Mouse (Mus musculus): ENCODE data around the gene Ergic3. TPM values are rescaled to one million over a fixed set of nuclear protein-coding genes. Genes with fewer than 3 reads are reported as not detected.
A peak's percentile ranks its signal among the peaks of the same experiment; 100 is the strongest.

The Ergic3 gene
- 10 to 100 TPM; 86.5 to 91.5 TPM for total RNA-seq (2021)

DNA sequence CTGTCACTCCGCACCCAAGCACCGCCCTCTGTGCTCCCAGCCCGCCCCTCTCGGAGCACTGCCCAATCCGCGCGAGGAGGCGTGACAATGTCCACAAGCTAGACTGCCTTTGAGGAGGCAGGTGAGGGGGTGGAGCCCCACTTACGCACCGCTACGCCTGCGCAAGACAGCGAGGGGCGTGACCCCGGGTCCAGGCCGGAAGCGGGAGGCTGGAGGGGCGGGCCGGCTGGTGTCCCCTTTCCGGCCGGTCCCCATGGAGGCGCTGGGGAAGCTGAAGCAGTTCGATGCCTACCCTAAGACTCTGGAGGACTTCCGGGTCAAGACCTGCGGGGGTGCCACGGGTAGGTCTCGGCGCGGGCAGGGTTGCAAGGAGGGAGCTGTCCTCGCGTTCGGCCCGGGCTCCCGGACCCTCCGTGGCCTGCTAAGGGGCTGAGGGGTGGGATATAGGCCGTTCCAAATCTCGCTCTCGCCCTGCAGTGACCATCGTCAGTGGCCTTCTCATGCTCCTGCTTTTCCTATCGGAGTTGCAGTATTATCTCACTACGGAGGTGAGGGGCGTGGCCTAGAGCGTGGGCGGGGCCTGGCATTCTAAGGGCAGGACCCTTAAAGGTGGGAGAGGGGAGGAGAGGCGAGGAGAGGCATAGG is at the start of gene Ergic3, which contains the start of gene 6430550D23Rik:
Ergic3 (plus strand) TSS at position 158 of the 645 bp plus-strand sequence.
6430550D23Rik (minus strand) TSS at position 90 of the 645 bp plus-strand sequence.
- DNase-seq, result peak; percentile 99

DNA sequence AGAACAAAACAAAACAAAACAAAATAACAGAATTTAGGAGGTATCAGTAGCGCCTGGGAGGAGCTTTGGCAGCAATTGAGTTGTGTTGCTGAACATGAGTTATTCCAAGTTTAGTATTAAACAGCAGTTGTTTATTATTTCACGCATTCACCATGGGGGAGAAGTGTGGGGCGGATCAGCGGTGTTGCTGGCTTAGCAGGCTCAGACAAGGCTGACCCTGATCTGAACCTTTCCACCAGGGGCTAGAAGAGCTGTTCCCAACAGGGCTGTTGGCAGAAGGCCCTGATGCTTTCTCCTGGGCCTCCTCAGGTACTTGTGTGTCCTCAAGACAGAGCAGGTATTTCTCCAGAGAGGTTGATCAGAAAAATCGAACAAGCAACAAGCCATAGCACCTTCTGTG is 47.9 kb upstream of the Ergic3 start:
- no peak for DNase-seq

DNA sequence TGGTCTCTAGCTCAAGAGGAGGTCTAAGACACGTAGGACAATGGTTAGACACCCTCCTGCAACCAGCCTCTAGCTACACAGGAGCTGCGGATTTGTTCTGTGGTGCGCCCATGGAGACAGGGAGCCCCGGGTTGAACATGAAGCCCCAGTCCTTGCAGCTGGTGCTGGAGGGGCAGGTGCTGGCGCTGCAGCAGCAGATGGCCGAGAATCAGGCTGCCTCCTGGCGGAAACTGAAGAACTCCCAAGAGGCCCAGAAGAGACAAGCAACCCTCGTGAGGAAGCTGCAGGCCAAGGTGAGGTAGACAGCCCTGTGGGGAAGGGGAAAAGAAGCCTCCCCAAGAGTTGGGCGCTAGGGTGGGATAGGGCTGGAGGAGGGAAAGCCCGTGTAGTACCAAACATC is 46.0 kb upstream of the Ergic3 start:
- no peak for DNase-seq

- DNase-seq, result no peak
These were observed 44.9 kb upstream of the Ergic3 start for GRCm38 (mm10) chr2:155962991-155963390.

- DNase-seq, result no peak
These were observed 34.5 kb upstream of the Ergic3 start for GRCm38 (mm10) chr2:155973348-155973747.

GRCm38 (mm10) chr2:155974087-155974731 is 33.6 kb upstream of the Ergic3 start:
- no peak for DNase-seq

DNA sequence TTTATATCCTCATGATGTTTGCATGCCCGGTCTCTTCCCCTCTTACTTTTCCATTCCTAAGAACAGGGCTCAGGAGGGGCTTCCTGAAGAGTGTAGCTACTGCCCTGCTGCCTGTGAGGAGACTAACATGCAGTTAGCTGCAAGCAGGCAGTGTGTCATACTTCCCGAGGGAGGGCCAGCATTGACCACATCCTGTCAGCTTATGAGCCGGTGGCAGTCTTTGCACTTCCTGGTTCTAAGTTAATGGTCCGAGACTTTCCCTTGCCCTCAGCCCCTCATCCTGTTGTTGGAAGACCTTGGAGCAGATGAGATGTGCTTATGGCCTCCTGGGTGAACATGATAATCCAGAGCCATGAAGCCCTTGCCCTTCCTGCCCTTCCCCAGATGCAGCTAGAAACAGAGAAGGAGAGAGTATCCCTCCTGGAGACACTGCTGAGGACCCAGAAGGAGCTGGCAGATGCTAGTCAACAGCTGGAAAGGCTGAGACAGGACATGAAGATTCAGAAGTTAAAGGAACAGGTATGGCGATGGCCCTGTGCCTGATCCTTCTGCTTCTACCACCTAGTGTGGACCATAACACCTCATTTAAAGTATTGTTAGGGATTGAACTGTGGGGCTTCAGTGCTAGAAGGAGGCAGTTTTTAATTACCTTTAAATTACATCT is 28.4 kb upstream of the Ergic3 start:
- DNase-seq, result peak; percentile 54

DNA sequence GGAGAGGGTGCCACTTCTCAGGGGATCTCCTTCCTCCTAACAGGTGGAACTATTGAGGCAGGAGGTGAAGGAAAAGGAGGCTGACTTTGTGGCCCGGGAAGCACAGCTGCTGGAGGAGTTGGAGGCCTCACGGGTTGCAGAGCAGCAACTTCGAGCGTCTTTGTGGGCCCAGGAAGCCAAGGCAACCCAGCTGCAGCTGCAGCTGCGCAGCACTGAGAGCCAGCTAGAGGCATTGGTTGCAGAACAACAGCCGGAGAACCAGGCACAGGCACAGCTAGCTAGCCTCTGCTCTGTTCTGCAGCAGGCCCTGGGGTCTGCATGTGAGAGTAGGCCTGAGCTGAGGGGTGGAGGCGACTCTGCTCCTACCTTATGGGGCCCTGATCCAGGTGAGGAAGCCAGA is 22.1 kb upstream of the Ergic3 start:
- DNase-seq, result no peak

- DNase-seq, result no peak
These were observed 20.7 kb upstream of the Ergic3 start for GRCm38 (mm10) chr2:155987131-155987530.

DNA sequence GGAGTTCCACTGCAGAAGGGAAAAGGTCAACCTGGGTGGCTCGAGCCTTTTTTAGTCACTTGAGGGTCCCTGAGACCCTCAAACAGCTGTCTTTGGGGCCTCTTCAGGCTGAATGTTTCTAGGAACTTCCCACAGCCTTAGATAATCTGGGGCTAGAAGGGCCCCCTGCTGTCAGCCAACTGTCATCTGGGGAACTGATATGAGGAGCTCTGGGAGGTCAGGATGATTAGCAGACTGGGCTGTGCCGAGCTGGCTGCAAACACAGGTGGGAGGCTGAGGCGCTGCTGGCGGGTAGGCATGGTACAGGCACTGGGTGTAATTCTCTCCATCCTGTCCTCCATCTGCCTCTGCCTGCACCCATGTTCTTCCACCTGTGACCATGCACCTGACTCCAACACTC is 18.8 kb upstream of the Ergic3 start:
- no peak for DNase-seq

DNA sequence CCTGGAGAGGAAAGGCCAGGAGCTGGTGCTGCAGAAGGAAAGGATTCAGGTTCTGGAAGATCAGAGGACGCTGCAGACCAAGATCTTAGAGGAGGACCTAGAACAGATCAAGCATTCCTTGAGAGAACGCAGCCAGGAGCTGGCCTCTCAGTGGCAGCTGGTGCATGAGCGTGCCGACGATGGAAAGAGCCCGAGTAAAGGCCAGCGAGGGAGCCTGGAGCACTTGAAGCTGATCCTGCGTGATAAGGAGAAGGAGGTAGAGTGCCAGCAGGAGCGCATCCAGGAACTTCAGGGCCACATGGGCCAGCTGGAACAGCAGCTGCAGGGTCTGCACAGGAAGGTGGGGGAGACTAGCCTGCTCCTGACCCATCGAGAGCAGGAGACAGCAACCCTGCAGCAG is 16.7 kb upstream of the Ergic3 start:
- DNase-seq, result no peak

DNA sequence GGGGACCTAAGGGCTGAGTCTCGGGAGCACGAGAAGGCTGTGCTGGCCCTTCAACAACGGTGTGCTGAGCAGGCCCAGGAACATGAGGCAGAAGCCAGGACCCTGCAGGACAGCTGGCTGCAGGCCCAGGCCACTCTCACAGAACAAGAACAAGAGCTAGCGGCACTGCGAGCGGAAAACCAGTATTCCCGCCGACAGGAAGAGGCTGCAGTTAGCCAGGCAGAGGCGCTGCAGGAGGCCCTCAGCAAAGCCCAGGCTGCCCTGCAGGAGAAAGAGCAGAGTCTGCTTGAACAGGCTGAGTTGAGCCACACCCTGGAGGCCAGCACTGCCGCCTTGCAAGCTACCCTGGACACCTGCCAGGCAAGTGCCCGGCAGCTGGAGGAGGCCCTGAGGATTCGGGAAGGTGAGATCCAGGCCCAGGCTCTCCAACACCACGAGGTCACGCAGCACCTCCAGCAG is 16.0 kb upstream of the Ergic3 start:
- peak; percentile 76 for DNase-seq

- peak; percentile 28 for DNase-seq
These were observed 2.5 kb upstream of the Ergic3 start for GRCm38 (mm10) chr2:156005393-156005792.

- DNase-seq, result no peak
These were observed 10.3 kb downstream of the Ergic3 start for GRCm38 (mm10) chr2:156018106-156018505.

DNA sequence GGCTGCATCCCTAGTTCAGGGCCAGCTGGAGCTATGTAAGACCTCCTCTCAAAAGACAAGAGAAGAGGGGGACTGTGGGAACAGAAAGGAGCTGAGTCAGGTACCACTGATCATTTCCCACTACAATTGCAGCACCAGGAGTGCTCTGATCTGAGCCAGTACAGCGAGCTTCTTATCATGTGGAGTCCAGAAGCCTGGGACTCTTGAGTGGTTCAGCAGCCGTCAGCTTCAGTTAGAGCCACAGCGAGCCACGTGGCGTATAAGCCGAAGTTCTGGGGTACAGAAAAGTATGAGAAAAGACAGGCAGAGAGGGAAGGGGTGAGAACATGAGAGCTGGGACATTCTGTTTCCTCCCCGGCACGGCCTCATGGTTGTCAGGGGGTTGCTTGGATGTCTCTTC is 13.4 kb downstream of the Ergic3 start:
- no peak for DNase-seq

DNA sequence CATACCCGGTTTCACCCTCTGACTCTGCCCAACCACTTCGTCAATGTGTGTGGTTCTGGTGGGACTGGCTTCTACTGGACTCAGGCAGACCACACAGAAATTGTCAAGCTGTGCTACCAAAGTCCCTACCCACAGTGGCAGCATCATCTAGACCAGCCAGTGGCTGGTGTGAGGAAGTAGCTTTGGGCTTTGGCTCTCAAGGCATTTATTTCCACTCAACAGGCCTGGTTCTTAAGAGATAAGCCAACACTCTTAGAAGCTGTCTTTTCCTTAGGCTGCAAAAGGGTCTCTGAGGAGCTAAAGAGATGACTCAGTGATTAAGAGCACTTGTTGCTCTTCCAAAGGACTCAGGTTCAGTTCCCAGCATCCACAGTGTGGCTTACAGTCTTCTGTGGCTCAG is 13.9 kb downstream of the Ergic3 start:
- no peak for DNase-seq

DNA sequence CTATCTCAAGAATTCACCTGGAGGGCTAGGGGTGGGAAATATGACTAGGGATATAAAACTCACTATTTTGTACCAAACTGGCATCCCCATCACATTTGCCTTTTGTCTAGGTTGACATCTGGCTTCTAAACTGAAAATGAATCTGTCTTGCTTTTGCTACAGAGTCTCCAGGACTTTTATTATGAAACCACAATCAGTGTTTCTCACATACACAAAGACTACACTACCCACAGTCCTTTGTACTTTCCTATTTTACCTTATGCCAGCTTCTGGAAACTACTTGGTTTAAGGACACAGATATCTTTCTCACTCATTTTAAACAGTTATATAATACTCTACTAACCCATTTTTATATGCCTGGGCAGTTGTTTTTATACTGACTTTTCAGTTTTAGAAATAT is 17.6 kb downstream of the Ergic3 start:
- no peak for DNase-seq

DNA sequence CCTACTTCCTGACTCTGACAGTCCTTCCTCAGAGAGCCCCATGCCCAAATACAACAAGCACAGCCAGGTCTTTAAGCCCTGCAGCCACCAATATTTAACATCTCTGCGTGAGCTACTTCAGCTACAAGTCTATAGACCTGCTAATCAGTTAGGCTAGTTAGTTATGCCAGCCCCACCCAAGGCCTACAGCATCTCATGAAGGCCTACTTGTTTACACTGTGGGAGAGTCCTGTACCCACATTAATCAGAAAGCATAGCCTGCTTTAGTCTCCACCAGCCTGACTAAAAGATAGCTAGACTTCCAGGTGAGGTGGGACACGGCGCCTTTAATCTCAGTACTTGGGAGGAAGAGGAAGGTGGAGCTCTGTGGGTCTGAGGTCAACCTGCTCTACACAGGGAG is 31.5 kb downstream of the Ergic3 start:
- no peak for DNase-seq

DNA sequence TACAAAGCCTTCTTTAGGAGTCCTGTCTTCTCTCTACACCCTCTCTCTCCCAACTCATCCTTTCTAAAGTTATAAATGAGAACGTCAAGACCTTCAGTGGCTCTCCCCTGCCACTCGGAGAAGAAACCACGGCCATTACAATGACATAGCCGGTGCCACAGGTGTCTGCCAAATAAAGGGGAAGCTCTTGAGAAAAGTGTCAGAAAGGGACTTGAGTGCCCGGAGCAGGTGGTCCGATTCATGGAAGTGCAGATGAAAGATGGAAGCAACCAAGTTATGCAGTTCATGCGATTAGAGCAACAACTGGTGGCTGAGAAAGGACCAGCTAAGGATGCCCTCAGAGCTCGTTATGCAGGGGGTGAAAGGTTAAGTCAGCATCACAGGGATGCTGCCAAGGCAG is 35.1 kb downstream of the Ergic3 start:
- no peak for DNase-seq

GRCm38 (mm10) chr2:156047929-156048328 is 40.1 kb downstream of the Ergic3 start:
- no peak for DNase-seq

DNA sequence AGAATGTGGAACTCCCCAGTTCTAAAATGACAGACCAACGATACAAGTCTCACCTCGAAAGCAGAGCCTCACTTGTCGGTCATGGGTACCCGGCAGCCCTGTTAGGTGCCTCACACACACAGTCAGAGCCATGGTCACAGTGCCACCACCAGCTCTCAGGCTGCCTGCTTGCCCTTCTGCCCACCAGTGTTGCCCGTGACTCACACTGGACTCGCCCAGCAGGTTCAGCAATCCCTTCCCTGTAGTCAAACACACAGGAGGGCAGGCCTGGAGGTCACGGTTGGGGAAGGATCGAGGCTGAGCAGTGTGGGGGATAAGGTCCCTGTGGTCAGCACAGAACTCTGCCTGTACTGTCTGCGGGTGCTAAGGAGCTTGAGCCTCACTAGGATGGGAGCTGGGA is 45.0 kb downstream of the Ergic3 start, which contains the start of gene Fer1l4:
Fer1l4 (minus strand) TSS at position 132 of the 400 bp plus-strand sequence.
- no peak for DNase-seq

DNA sequence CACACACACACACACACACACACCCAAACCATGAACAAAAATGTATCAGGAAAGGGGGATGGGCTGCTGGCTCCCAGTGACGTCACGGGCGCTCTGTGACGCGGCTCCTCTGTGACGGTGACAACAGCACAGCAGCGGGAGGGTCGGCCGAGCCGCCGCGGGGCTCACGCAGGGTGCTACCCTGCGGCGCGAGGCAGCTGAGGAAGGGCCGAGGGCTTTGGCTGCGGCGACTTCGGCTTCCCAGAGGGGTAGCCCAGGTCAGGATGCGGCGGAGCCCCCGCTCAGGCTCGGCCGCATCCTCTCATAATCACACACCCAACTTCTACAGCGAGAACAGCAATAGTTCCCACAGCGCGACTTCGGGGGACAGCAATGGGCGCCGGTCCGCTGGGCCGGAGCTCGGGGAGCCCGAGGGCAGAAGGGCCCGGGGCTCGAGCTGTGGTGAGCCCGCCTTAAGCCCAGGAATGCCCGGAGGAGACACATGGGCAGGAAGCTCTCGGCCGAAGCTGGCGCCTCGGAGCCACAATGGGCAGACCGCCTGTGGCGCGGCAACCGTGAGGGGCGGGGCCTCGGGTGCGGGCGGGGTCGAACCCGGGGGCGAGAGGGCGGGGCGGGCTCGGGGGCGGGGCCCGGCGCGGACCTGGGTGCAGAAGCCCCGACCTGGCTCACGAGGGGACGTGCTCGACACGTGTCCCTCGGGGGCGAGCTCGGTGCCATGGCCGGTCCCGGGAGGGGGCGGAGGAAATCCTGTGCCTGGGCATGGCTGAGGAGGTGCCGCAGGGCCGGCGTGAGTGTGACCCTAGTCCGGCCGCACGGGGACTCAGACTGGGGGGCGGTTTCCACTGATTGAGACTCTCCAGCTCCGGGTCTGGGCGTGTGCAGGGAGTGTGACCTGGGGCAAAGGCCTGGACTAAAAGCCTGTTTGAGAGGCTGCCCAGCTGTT is 57.5 kb downstream of the Ergic3 start, which contains the start of gene Spag4:
Spag4 (plus strand) TSS at position 77 of the 943 bp plus-strand sequence.
- peak; percentile 80 for DNase-seq
